Mouse (Mus musculus): Measurements from ENCODE around the gene Lrrk1. TPM values are rescaled to one million over a fixed set of nuclear protein-coding genes. Genes with fewer than 3 reads are reported as not detected.
"Not testable (repeated sequence)": the region's sequence is repeated elsewhere in the genome, so short reads cannot be mapped to it uniquely, and the experiment has no call there.

Lrrk1 gene
- polyA plus RNA-seq, 1 experiment from 2014 or later = 17.2 TPM

DNA sequence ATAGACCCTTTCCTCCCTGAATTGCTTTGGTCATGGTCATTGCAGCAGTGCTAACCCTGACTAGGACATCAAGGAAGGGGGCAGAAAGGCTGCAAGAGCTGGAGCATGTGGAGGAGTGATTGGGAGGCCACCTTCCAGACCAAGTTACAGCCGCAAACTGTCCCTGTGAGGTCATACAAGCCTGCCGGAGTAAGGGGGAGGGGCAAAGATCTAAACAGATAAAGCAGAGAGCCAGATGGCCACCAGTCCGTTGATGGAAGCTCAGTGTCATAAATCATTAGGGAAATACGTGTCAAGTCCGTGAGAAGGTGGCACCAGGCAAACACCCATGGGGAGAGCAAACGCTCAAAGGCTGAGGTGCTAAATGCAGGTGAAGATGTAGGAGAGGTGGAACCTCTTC, 173.7 kb downstream of the Lrrk1 start:
- Histone ChIP-seq H3K27me3 (no peaks in the 10 kb centered on the region), H3K9ac (no peak overlapping the region), H3K4me3 (replicated peaks) (no peak overlapping the region), H3K4me2 (no peak overlapping the region), H3K4me1 (peaks cover 23% of the 10 kb centered on the region), H3K9me3 (replicated peaks) (no peaks in the 10 kb centered on the region; the same call in 1 of the 2 replicates), H3K27ac (no peak overlapping the region), H3K36me3 (no peaks in the 10 kb centered on the region)
- WGBS = 28% methylated on average over 6 of the region's 6 CpGs
- ATAC-seq (replicated peaks; ENCODE audit: low FRiP score) = no peak

DNA sequence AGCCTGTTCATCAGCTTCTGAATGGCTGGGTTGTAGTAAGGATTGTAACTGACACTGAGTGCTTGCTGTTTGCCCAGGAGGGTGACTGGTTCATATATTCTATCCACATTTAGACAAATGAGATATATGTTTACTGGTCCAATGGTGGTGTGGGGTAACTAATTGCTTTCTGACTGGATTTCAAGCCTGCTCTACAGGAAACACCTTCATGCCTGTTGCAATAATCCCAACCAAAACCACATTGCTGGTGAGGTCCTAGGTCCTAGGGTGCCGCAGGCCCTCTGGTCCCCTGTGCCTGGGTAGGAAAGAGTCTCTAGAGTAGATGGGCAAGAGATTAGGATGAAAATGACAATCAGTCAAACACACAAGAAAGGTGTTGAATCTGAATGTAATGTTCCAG, 175.3 kb downstream of the Lrrk1 start:
- H3K4me2 ChIP-seq = no peak overlapping the region
- ATAC-seq (replicated peaks; ENCODE audit: low FRiP score) = no peak
- peaks cover 10% of the 10 kb centered on the region for H3K4me1 ChIP-seq
- H3K9ac ChIP-seq = no peak overlapping the region
- H3K27ac ChIP-seq = no peak overlapping the region
- H3K27me3 ChIP-seq = no peaks in the 10 kb centered on the region
- no peak overlapping the region for H3K4me3 ChIP-seq (replicated peaks)
- no peaks in the 10 kb centered on the region; the same call in 1 of the 2 replicates for H3K9me3 ChIP-seq (replicated peaks)
- H3K36me3 ChIP-seq = no peaks in the 10 kb centered on the region
- WGBS = 92% methylated on average over 1 of the region's 1 CpGs

- Histone ChIP-seq H3K36me3 (no peaks in the 10 kb centered on the region), H3K4me1 (no peaks in the 10 kb centered on the region), H3K4me3 (replicated peaks) (no peak overlapping the region), H3K4me2 (no peak overlapping the region), H3K9ac (no peak overlapping the region), H3K27me3 (no peaks in the 10 kb centered on the region), H3K9me3 (replicated peaks) (no peaks in the 10 kb centered on the region; the same call in 1 of the 2 replicates), H3K27ac (no peak overlapping the region)
- WGBS = 85% methylated on average over 2 of the region's 2 CpGs
- ATAC-seq (replicated peaks; ENCODE audit: low FRiP score) = no peak
Measured at GRCm38 (mm10) chr7:66209920-66210319, 178.2 kb downstream of the Lrrk1 start.

DNA sequence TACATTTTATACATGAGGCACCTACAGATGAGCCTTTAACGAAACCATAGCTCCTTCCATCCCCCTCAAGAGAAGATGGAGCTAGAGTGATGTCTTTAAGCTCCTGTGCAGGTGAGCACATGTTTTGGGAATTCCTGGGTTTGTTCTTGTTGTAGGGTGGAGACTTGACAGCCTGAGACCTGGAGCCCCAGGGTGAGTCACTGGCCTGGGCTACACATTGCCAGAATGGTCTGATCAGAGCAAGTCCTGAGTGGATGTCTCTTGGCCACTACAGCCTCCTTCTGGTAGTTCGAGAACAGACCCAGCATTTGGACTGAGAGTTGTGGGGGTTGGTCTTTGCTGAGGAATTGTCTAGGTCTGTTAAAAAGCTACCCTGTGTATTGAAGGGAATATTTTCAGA, 186.5 kb downstream of the Lrrk1 start:
- Histone ChIP-seq H3K9me3 (replicated peaks) (peaks cover 4% of the 10 kb centered on the region; the same call in 1 of the 2 replicates), H3K27me3 (no peaks in the 10 kb centered on the region), H3K36me3 (no peaks in the 10 kb centered on the region), H3K4me1 (peaks cover 24% of the 10 kb centered on the region), H3K4me3 (replicated peaks) (no peak overlapping the region), H3K27ac (no peak overlapping the region), H3K4me2 (no peak overlapping the region), H3K9ac (no peak overlapping the region)
- 83% methylated on average over 2 of the region's 2 CpGs for WGBS
- no peak for ATAC-seq (replicated peaks; ENCODE audit: low FRiP score)

DNA sequence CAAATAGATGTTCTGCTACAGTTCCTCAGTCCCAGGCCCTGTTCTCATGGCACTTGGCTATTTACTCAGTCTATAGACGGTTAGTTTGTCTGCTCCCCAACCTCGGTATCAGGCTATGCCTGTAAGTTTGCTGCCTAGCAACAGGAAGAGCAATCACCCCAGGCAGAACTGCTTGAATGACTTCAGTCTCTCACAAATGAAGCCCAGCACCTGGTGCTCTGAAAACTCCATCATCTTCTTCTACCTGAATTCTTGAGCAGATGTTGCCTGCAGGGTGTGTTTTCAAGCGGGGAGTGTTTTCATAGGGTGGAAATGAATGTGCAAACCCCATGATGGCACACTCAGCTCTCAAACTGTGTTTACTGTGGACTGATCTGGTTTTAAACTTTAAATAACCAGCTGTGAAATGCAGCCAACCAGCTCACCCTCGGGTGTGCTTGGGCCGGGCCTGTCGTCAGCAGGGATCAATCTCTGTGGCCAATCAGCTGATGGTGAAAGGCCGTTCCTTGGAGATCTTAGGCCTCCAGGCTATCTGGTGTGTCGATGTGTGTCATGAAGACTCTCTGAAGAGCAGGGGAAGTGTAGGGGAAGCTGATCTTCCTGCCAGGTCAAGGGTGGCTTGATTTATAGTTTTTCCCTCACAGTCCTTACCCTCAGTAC, 187.2 kb downstream of the Lrrk1 start:
- Histone ChIP-seq H3K9ac (no peak overlapping the region), H3K4me3 (replicated peaks) (no peak overlapping the region), H3K4me2 (no peak overlapping the region), H3K36me3 (no peaks in the 10 kb centered on the region), H3K9me3 (replicated peaks) (peaks cover 4% of the 10 kb centered on the region; the same call in 1 of the 2 replicates), H3K4me1 (peaks cover 24% of the 10 kb centered on the region), H3K27me3 (no peaks in the 10 kb centered on the region), H3K27ac (peak overlapping the region; percentile 23)
- 20% methylated on average over 8 of the region's 8 CpGs for WGBS
- peak; percentile 65 for ATAC-seq (replicated peaks; ENCODE audit: low FRiP score)

DNA sequence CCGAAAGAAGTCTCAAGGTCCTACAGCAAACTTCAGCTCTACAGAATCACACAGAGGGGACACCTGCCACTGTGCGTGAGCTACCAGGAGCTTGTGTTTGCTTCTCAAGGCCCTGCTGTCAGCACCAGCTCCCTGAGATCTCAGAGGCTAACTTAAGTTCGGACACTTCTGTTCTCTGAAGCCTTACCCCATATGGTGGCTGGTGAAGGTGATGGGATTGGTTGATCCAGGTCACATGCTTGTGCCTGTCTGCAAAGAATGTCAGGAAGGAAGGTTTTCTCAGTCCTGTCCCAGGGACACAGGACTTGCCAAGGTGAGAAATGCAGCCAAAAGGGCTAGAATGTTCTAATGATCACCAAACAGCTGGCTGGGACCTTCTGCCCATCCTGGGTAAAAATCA, 187.8 kb downstream of the Lrrk1 start:
- Histone ChIP-seq H3K4me2 (no peak overlapping the region), H3K9me3 (replicated peaks) (peaks cover 4% of the 10 kb centered on the region; the same call in 1 of the 2 replicates), H3K4me1 (peaks cover 24% of the 10 kb centered on the region), H3K27ac (peak overlapping the region; percentile 23), H3K27me3 (no peaks in the 10 kb centered on the region), H3K9ac (no peak overlapping the region), H3K36me3 (no peaks in the 10 kb centered on the region), H3K4me3 (replicated peaks) (no peak overlapping the region)
- no peak; the same call in 1 of the 2 replicates for ATAC-seq (replicated peaks; ENCODE audit: low FRiP score)
- 76% methylated on average over 3 of the region's 3 CpGs for WGBS

GRCm38 (mm10) chr7:66199391-66199831, 188.7 kb downstream of the Lrrk1 start:
- peaks cover 24% of the 10 kb centered on the region for H3K4me1 ChIP-seq
- H3K36me3 ChIP-seq = no peaks in the 10 kb centered on the region
- 0 out of 2 replicates have a peak, but pooled peaks have one; percentile 27 for ATAC-seq (replicated peaks; ENCODE audit: low FRiP score)
- H3K4me3 ChIP-seq (replicated peaks) = no peak overlapping the region
- no peaks in the 10 kb centered on the region for H3K9me3 ChIP-seq (replicated peaks)
- H3K27ac ChIP-seq = 0 out of 2 replicates have a peak overlapping the region, but pooled peaks have one; percentile 25
- 71% methylated on average over 5 of the region's 5 CpGs for WGBS
- no peaks in the 10 kb centered on the region for H3K27me3 ChIP-seq
- no peak overlapping the region for H3K9ac ChIP-seq
- no peak overlapping the region for H3K4me2 ChIP-seq

- H3K27me3 ChIP-seq = no peaks in the 10 kb centered on the region
- H3K4me1 ChIP-seq = peaks cover 24% of the 10 kb centered on the region
- H3K9me3 ChIP-seq (replicated peaks) = no peaks in the 10 kb centered on the region
- H3K36me3 ChIP-seq = no peaks in the 10 kb centered on the region
- no peak overlapping the region for H3K4me2 ChIP-seq
- H3K27ac ChIP-seq = no peak overlapping the region
- no peak overlapping the region for H3K9ac ChIP-seq
- no peak for ATAC-seq (replicated peaks; ENCODE audit: low FRiP score)
- WGBS = 73% methylated on average over 10 of the region's 10 CpGs
- H3K4me3 ChIP-seq (replicated peaks) = no peak overlapping the region
Measured at GRCm38 (mm10) chr7:66198416-66198815, 189.7 kb downstream of the Lrrk1 start.

- 0 out of 2 replicates have a peak, but pooled peaks have one; percentile 57 for ATAC-seq (replicated peaks; ENCODE audit: low FRiP score)
- H3K4me2 ChIP-seq = no peak overlapping the region
- no peaks in the 10 kb centered on the region for H3K36me3 ChIP-seq
- H3K9ac ChIP-seq = no peak overlapping the region
- WGBS = 82% methylated on average over 11 of the region's 11 CpGs
- H3K4me1 ChIP-seq = peaks cover 24% of the 10 kb centered on the region
- H3K27ac ChIP-seq = no peak overlapping the region
- no peaks in the 10 kb centered on the region for H3K27me3 ChIP-seq
- no peak overlapping the region for H3K4me3 ChIP-seq (replicated peaks)
- H3K9me3 ChIP-seq (replicated peaks) = no peaks in the 10 kb centered on the region
Measured at GRCm38 (mm10) chr7:66196609-66197445, 191.3 kb downstream of the Lrrk1 start.

DNA sequence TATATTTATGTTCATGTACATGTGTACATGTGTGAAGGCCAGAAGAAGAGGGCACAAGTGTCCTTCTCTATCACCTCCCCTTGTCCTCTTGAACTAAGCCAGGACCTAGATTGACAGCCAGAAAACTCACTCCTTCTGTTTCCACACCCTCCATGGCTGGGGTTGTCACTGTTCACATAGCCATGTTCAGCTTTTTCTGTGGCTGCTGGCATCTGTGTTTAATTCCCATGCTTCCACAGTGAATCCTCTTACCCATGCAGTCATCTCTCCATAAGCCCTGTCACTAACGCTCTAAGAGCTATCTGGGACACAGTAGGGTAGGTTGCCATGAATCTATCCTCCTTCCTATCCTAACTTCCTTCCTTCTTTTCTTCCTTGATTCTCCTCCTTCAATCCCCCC, 192.3 kb downstream of the Lrrk1 start:
- H3K4me2 ChIP-seq = no peak overlapping the region

GRCm38 (mm10) chr7:66194511-66194910, 193.6 kb downstream of the Lrrk1 start:
- peaks cover 6% of the 10 kb centered on the region for H3K4me1 ChIP-seq
- H3K27me3 ChIP-seq = no peaks in the 10 kb centered on the region
- H3K27ac ChIP-seq = no peak overlapping the region
- 59% methylated on average over 3 of the region's 3 CpGs for WGBS
- no peak for ATAC-seq (replicated peaks; ENCODE audit: low FRiP score)
- H3K4me2 ChIP-seq = no peak overlapping the region
- H3K9ac ChIP-seq = no peak overlapping the region
- no peaks in the 10 kb centered on the region for H3K9me3 ChIP-seq (replicated peaks)
- H3K36me3 ChIP-seq = no peaks in the 10 kb centered on the region
- H3K4me3 ChIP-seq (replicated peaks) = no peak overlapping the region

More for the DNA sequence above, 192.3 kb downstream of the Lrrk1 start:
- Histone ChIP-seq H3K9me3 (replicated peaks) (no peaks in the 10 kb centered on the region), H3K27me3 (no peaks in the 10 kb centered on the region), H3K4me3 (replicated peaks) (no peak overlapping the region), H3K36me3 (no peaks in the 10 kb centered on the region), H3K4me1 (peaks cover 18% of the 10 kb centered on the region), H3K27ac (no peak overlapping the region), H3K9ac (no peak overlapping the region)
- no peak for ATAC-seq (replicated peaks; ENCODE audit: low FRiP score)
- WGBS = 87% methylated on average over 1 of the region's 1 CpGs

DNA sequence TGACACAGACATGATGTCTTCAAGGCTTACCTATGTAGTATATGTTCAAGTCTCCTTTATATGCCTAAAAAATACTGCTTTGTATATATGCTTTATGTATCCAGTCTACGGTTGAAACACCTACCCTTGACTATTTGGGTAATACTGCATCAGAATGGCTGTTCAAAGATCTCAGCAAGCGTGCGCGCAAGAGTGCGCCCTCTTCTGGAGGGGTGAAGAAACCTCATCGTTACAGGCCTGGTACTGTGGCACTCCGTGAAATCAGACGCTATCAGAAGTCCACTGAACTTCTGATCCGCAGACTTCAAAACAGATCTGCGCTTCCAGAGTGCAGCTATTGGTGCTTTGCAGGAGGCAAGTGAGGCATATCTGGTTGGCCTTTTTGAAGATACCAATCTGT, 197.8 kb downstream of the Lrrk1 start:
- ATAC-seq (replicated peaks; ENCODE audit: low FRiP score) = not testable (repeated sequence)

More for the DNA sequence above, 197.8 kb downstream of the Lrrk1 start:
- H3K4me3 ChIP-seq (replicated peaks); H3K27ac ChIP-seq; H3K4me1 ChIP-seq; H3K4me2 ChIP-seq; H3K9me3 ChIP-seq (replicated peaks); H3K36me3 ChIP-seq; H3K9ac ChIP-seq; H3K27me3 ChIP-seq: not testable (repeated sequence)
- WGBS = 90% methylated on average over 10 of the region's 10 CpGs
